Mouse (Mus musculus) lung, embryonic 15.5 days (tissue): ENCODE data around the gene Ralb. TPM values are rescaled to one million over a fixed set of nuclear protein-coding genes. Genes with fewer than 3 reads are reported as not detected.

Source experiments
- ATAC-seq: fragments of 200-750 bp; cut with Nextera tagmentation; 2 replicates; pipeline ENCODE4 v1.8.0; 2017; ENCODE audit warnings: moderate number of reproducible peaks, borderline replicate concordance; ENCODE audit not compliant: low FRiP score, low TSS enrichment; ENCODE audit errors: extremely low read depth
- H3K27ac ChIP-seq: fragments of 300-500 bp; sonication (generic); 2 replicates; pipeline ENCODE4 v1.5.1; 2015; ENCODE audit warnings: moderate library complexity, mild to moderate bottlenecking, inconsistent platforms
- H3K27me3 ChIP-seq: fragments of 300-500 bp; sonication (generic); 2 replicates; pipeline ENCODE4 v1.6.1; 2015; ENCODE audit warnings: inconsistent platforms
- H3K36me3 ChIP-seq: fragments of 300-500 bp; sonication (generic); 2 replicates; pipeline ENCODE4 v1.6.1; 2015; ENCODE audit warnings: inconsistent platforms
- H3K4me1 ChIP-seq: fragments of 300-500 bp; sonication (generic); 2 replicates; pipeline ENCODE4 v1.6.1; 2015; ENCODE audit warnings: inconsistent platforms
- H3K4me2 ChIP-seq: fragments of 300-500 bp; sonication (generic); 2 replicates; pipeline ENCODE4 v1.6.1; 2015; ENCODE audit warnings: inconsistent platforms, mild to moderate bottlenecking, moderate library complexity
- H3K4me3 ChIP-seq: fragments of 300-500 bp; sonication (generic); 2 replicates; pipeline ENCODE4 v1.5.1; 2015; ENCODE audit warnings: mild to moderate bottlenecking, inconsistent platforms
- H3K9ac ChIP-seq: fragments of 300-500 bp; sonication (generic); 2 replicates; pipeline ENCODE4 v1.6.1; 2015; ENCODE audit warnings: inconsistent platforms
- H3K9me3 ChIP-seq: fragments of 300-500 bp; sonication (generic); 2 replicates; pipeline ENCODE4 v1.6.1; 2016; ENCODE audit warnings: inconsistent platforms
- WGBS: fragments of 180-500 bp; shearing (Covaris S2); methylation state at CpG from one replicate; pipeline ENCODE4 v1.1.7; 2015; 5-methylcytosine and 5-hydroxymethylcytosine counted together
- polyA plus RNA-seq: library from polyadenylated mRNA; unstranded; fragments of >200 nt; fragmentation: Nextera tagmentation; extraction: Ambion mirVana; gene quantifications from 2 replicates; pipeline ENCODE4 v1.2.1, GENCODE M21; 2015

Gene Ralb
- polyA plus RNA-seq, 1 experiment from 2014 or later, result 264 TPM

GRCm38 (mm10) chr1:119463386-119463785 lies 41.2 kb downstream of the Ralb start:
- Histone ChIP-seq H3K4me1 (no peaks in the 10 kb centered on the region), H3K27me3 (no peaks in the 10 kb centered on the region), H3K9ac (no peak overlapping the region), H3K36me3 (no peaks in the 10 kb centered on the region), H3K4me2 (no peak overlapping the region), H3K9me3 (no peaks in the 10 kb centered on the region), H3K4me3 (no peak overlapping the region), H3K27ac (no peak overlapping the region)
- 52% methylated on average over 2 of the region's 2 CpGs for WGBS
- no peak for ATAC-seq

GRCm38 (mm10) chr1:119460062-119460461 lies 44.5 kb downstream of the Ralb start:
- Histone ChIP-seq H3K27ac (no peak overlapping the region), H3K9ac (no peak overlapping the region), H3K4me1 (0 out of 2 replicates have a peak, but pooled peaks cover 3% of the 10 kb centered on the region), H3K4me2 (no peak overlapping the region), H3K27me3 (no peaks in the 10 kb centered on the region), H3K4me3 (no peak overlapping the region), H3K36me3 (no peaks in the 10 kb centered on the region), H3K9me3 (no peaks in the 10 kb centered on the region)
- 80% methylated on average over 2 of the region's 2 CpGs for WGBS
- ATAC-seq, result no peak

GRCm38 (mm10) chr1:119457993-119458605 lies 46.5 kb downstream of the Ralb start:
- 0 out of 2 replicates have a peak, but pooled peaks cover 3% of the 10 kb centered on the region for H3K4me1 ChIP-seq
- H3K36me3 ChIP-seq, result no peaks in the 10 kb centered on the region
- ATAC-seq, result no peak
- 10% methylated on average over 10 of the region's 10 CpGs for WGBS
- no peaks in the 10 kb centered on the region for H3K9me3 ChIP-seq
- no peaks in the 10 kb centered on the region for H3K27me3 ChIP-seq
- no peak overlapping the region for H3K27ac ChIP-seq
- H3K4me2 ChIP-seq, result peak overlapping the region; percentile 26; the same call in 1 of the 2 replicates
- no peak overlapping the region for H3K9ac ChIP-seq
- no peak overlapping the region for H3K4me3 ChIP-seq

- Histone ChIP-seq H3K4me2 (peak overlapping the region; percentile 34), H3K27me3 (no peaks in the 10 kb centered on the region), H3K4me3 (no peak overlapping the region), H3K9me3 (no peaks in the 10 kb centered on the region), H3K9ac (no peak overlapping the region), H3K36me3 (no peaks in the 10 kb centered on the region), H3K27ac (no peak overlapping the region), H3K4me1 (0 out of 2 replicates have a peak, but pooled peaks cover 3% of the 10 kb centered on the region)
- 39% methylated on average over 5 of the region's 5 CpGs for WGBS
- ATAC-seq, result no peak
Measured at GRCm38 (mm10) chr1:119457528-119457855, 47.1 kb downstream of the Ralb start.

GRCm38 (mm10) chr1:119456671-119457527 lies 47.7 kb downstream of the Ralb start:
- 38% methylated on average over 19 of the region's 19 CpGs for WGBS
- Histone ChIP-seq H3K4me1 (0 out of 2 replicates have a peak, but pooled peaks cover 3% of the 10 kb centered on the region), H3K27ac (no peak overlapping the region), H3K4me2 (peak overlapping the region; percentile 34), H3K9ac (no peak overlapping the region), H3K4me3 (no peak overlapping the region), H3K27me3 (no peaks in the 10 kb centered on the region), H3K9me3 (no peaks in the 10 kb centered on the region), H3K36me3 (no peaks in the 10 kb centered on the region)
- no peak for ATAC-seq

GRCm38 (mm10) chr1:119453731-119454130 lies 50.9 kb downstream of the Ralb start:
- H3K9me3 ChIP-seq, result no peaks in the 10 kb centered on the region
- WGBS, result 42% methylated on average over 4 of the region's 4 CpGs
- no peak overlapping the region for H3K4me3 ChIP-seq
- 0 out of 2 replicates have a peak, but pooled peaks cover 3% of the 10 kb centered on the region for H3K4me1 ChIP-seq
- no peak for ATAC-seq
- no peak overlapping the region for H3K4me2 ChIP-seq
- no peaks in the 10 kb centered on the region for H3K36me3 ChIP-seq
- no peak overlapping the region for H3K9ac ChIP-seq
- no peak overlapping the region for H3K27ac ChIP-seq
- H3K27me3 ChIP-seq, result no peaks in the 10 kb centered on the region

- no peaks in the 10 kb centered on the region for H3K27me3 ChIP-seq
- ATAC-seq, result no peak
- H3K36me3 ChIP-seq, result no peaks in the 10 kb centered on the region
- no peak overlapping the region for H3K4me3 ChIP-seq
- no peak overlapping the region for H3K4me2 ChIP-seq
- no peak overlapping the region for H3K9ac ChIP-seq
- no peak overlapping the region for H3K27ac ChIP-seq
- 62% methylated on average over 10 of the region's 10 CpGs for WGBS
- no peaks in the 10 kb centered on the region for H3K4me1 ChIP-seq
- no peaks in the 10 kb centered on the region for H3K9me3 ChIP-seq
Measured at GRCm38 (mm10) chr1:119451417-119451816, 53.2 kb downstream of the Ralb start.

- Histone ChIP-seq H3K4me2 (no peak overlapping the region), H3K27me3 (no peaks in the 10 kb centered on the region), H3K4me3 (no peak overlapping the region), H3K36me3 (no peaks in the 10 kb centered on the region), H3K9ac (no peak overlapping the region), H3K9me3 (no peaks in the 10 kb centered on the region), H3K4me1 (no peaks in the 10 kb centered on the region), H3K27ac (no peak overlapping the region)
- no peak for ATAC-seq
- WGBS, result 72% methylated on average over 10 of the region's 10 CpGs
Measured at GRCm38 (mm10) chr1:119450651-119451345, 53.8 kb downstream of the Ralb start.

GRCm38 (mm10) chr1:119446753-119447283 lies 57.8 kb downstream of the Ralb start:
- H3K4me3 ChIP-seq, result no peak overlapping the region
- no peak overlapping the region for H3K9ac ChIP-seq
- ATAC-seq, result no peak
- 56% methylated on average over 10 of the region's 10 CpGs for WGBS
- no peak overlapping the region for H3K4me2 ChIP-seq
- H3K36me3 ChIP-seq, result no peaks in the 10 kb centered on the region
- H3K4me1 ChIP-seq, result no peaks in the 10 kb centered on the region
- H3K9me3 ChIP-seq, result no peaks in the 10 kb centered on the region
- H3K27me3 ChIP-seq, result no peaks in the 10 kb centered on the region
- H3K27ac ChIP-seq, result no peak overlapping the region

GRCm38 (mm10) chr1:119443591-119444350 lies 60.8 kb downstream of the Ralb start:
- Histone ChIP-seq H3K36me3 (no peaks in the 10 kb centered on the region), H3K4me3 (no peak overlapping the region), H3K4me1 (no peaks in the 10 kb centered on the region), H3K27ac (no peak overlapping the region), H3K9me3 (no peaks in the 10 kb centered on the region), H3K27me3 (no peaks in the 10 kb centered on the region), H3K4me2 (no peak overlapping the region), H3K9ac (no peak overlapping the region)
- ATAC-seq, result no peak
- WGBS, result 77% methylated on average over 21 of the region's 21 CpGs

GRCm38 (mm10) chr1:119442901-119443300 lies 61.7 kb downstream of the Ralb start:
- Histone ChIP-seq H3K27ac (no peak overlapping the region), H3K4me3 (no peak overlapping the region), H3K4me1 (no peaks in the 10 kb centered on the region), H3K36me3 (no peaks in the 10 kb centered on the region), H3K4me2 (no peak overlapping the region), H3K9ac (no peak overlapping the region), H3K9me3 (no peaks in the 10 kb centered on the region), H3K27me3 (no peaks in the 10 kb centered on the region)
- 82% methylated on average over 9 of the region's 9 CpGs for WGBS
- no peak for ATAC-seq
